Mouse (Mus musculus): ENCODE measurements around the gene Vipr2. TPM values are rescaled to one million over a fixed set of nuclear protein-coding genes. Genes with fewer than 3 reads are reported as not detected.

Vipr2 gene
- polyA plus RNA-seq, 1 experiment from 2014 or later: 5.3 TPM

DNA sequence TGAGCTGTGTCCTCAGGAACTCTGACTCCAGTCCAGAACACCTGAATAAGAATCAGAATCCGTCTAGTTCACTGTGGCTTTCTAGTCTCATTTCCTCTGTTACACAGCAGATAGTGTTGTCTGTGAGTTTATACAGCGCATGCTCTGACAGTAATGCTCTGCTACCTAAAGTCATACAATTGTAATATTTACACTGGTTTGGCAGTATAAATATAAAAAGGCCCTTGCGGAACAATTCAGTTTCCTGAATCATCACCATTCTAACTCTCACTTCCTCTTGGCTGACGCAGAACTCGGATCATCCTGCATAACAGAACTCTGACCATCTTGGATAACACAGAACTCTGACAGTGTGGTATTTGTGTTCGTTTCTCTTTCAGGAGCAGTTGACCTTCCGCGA, 23.2 kb upstream of the Vipr2 start:
- Histone ChIP-seq H3K27ac (ENCODE audit: low read depth) (no peak overlapping the region), H3K27me3 (replicated peaks; ENCODE audit: control insufficient read depth, insufficient read depth, low read length) (no peaks in the 10 kb centered on the region), H3K36me3 (ENCODE audit: control insufficient read depth, insufficient read depth, low read length) (peaks cover 56% of the 10 kb centered on the region), H3K4me1 (replicated peaks; ENCODE audit: control insufficient read depth, insufficient read depth, low read length) (peaks cover under 1% of the 10 kb centered on the region; the same call in 1 of the 2 replicates), H3K4me2 (ENCODE audit: low read length) (no peak overlapping the region), H3K4me3 (ENCODE audit: low read depth, low read length) (no peak overlapping the region), H3K9ac (ENCODE audit: low read length) (no peak overlapping the region), H3K9me3 (ENCODE audit: control insufficient read depth, low read length) (peaks cover 12% of the 10 kb centered on the region)
- WGBS: 94% methylated on average over 8 of the region's 8 CpGs
- DNase-seq (ENCODE audit: low spot score) (no peak), ATAC-seq (replicated peaks; ENCODE audit: low FRiP score, low TSS enrichment, low read depth) (no peak)

DNA sequence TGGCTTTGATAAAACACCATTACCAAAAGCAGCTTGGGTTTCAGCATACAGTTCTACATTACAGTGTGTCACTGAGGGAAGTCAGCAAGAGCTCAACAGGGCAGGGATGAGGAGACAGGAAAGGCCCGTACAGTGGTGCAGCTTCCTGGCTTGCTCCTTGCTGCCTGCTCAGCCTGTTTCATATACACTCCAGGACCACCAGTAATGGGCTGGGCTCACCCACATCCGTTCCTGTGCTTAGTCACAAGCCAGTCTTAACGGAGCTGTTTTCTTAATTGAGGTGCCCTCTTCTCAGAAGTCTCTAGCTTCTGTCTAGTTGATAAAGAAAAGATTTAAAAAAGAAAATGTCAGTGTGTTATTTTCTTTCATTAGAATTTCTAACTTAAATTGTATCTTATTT, 21.4 kb upstream of the Vipr2 start:
- H3K27me3 ChIP-seq (replicated peaks; ENCODE audit: control insufficient read depth, insufficient read depth, low read length): no peaks in the 10 kb centered on the region
- H3K36me3 ChIP-seq (ENCODE audit: control insufficient read depth, insufficient read depth, low read length): peaks cover 68% of the 10 kb centered on the region
- DNase-seq (ENCODE audit: low spot score): no peak
- WGBS: 92% methylated on average over 3 of the region's 3 CpGs
- no peak overlapping the region for H3K4me2 ChIP-seq (ENCODE audit: low read length)
- H3K4me1 ChIP-seq (replicated peaks; ENCODE audit: control insufficient read depth, insufficient read depth, low read length): no peaks in the 10 kb centered on the region
- H3K9me3 ChIP-seq (ENCODE audit: control insufficient read depth, low read length): peaks cover 27% of the 10 kb centered on the region
- no peak overlapping the region for H3K27ac ChIP-seq (ENCODE audit: low read depth)
- no peak overlapping the region for H3K9ac ChIP-seq (ENCODE audit: low read length)
- no peak for ATAC-seq (replicated peaks; ENCODE audit: low FRiP score, low TSS enrichment, low read depth)
- H3K4me3 ChIP-seq (ENCODE audit: low read depth, low read length): no peak overlapping the region

GRCm38 (mm10) chr12:116061561-116062193, 15.8 kb upstream of the Vipr2 start:
- Histone ChIP-seq H3K36me3 (ENCODE audit: control insufficient read depth, insufficient read depth, low read length) (peaks cover 40% of the 10 kb centered on the region), H3K4me3 (ENCODE audit: low read depth, low read length) (no peak overlapping the region), H3K27ac (ENCODE audit: low read depth) (no peak overlapping the region), H3K4me2 (ENCODE audit: low read length) (no peak overlapping the region), H3K27me3 (replicated peaks; ENCODE audit: control insufficient read depth, insufficient read depth, low read length) (no peaks in the 10 kb centered on the region), H3K9me3 (ENCODE audit: control insufficient read depth, low read length) (peaks cover 37% of the 10 kb centered on the region), H3K4me1 (replicated peaks; ENCODE audit: control insufficient read depth, insufficient read depth, low read length) (no peaks in the 10 kb centered on the region), H3K9ac (ENCODE audit: low read length) (no peak overlapping the region)
- 95% methylated on average over 5 of the region's 5 CpGs for WGBS
- ATAC-seq (replicated peaks; ENCODE audit: low FRiP score, low TSS enrichment, low read depth): no peak
- DNase-seq (ENCODE audit: low spot score): no peak

- H3K9ac ChIP-seq (ENCODE audit: low read length): no peak overlapping the region
- ATAC-seq (replicated peaks; ENCODE audit: low FRiP score, low TSS enrichment, low read depth): no peak
- 94% methylated on average over 2 of the region's 2 CpGs for WGBS
These were observed 15.3 kb upstream of the Vipr2 start for GRCm38 (mm10) chr12:116062194-116062583.

GRCm38 (mm10) chr12:116063020-116063419, 14.5 kb upstream of the Vipr2 start:
- H3K27ac ChIP-seq (ENCODE audit: low read depth): no peak overlapping the region
- no peak for ATAC-seq (replicated peaks; ENCODE audit: low FRiP score, low TSS enrichment, low read depth)
- H3K27me3 ChIP-seq (replicated peaks; ENCODE audit: control insufficient read depth, insufficient read depth, low read length): no peaks in the 10 kb centered on the region
- WGBS: 98% methylated on average over 4 of the region's 4 CpGs
- no peak overlapping the region for H3K4me3 ChIP-seq (ENCODE audit: low read depth, low read length)
- H3K36me3 ChIP-seq (ENCODE audit: control insufficient read depth, insufficient read depth, low read length): peaks cover 29% of the 10 kb centered on the region
- no peak overlapping the region for H3K4me2 ChIP-seq (ENCODE audit: low read length)
- no peak overlapping the region for H3K9ac ChIP-seq (ENCODE audit: low read length)
- no peak for DNase-seq (ENCODE audit: low spot score)
- no peaks in the 10 kb centered on the region for H3K4me1 ChIP-seq (replicated peaks; ENCODE audit: control insufficient read depth, insufficient read depth, low read length)
- H3K9me3 ChIP-seq (ENCODE audit: control insufficient read depth, low read length): peaks cover 37% of the 10 kb centered on the region

More at GRCm38 (mm10) chr12:116062194-116062583, 15.3 kb upstream of the Vipr2 start:
- Histone ChIP-seq H3K4me1 (replicated peaks; ENCODE audit: control insufficient read depth, insufficient read depth, low read length) (no peaks in the 10 kb centered on the region), H3K4me2 (ENCODE audit: low read length) (no peak overlapping the region), H3K27me3 (replicated peaks; ENCODE audit: control insufficient read depth, insufficient read depth, low read length) (no peaks in the 10 kb centered on the region), H3K9me3 (ENCODE audit: control insufficient read depth, low read length) (peaks cover 37% of the 10 kb centered on the region), H3K4me3 (ENCODE audit: low read depth, low read length) (no peak overlapping the region), H3K27ac (ENCODE audit: low read depth) (no peak overlapping the region), H3K36me3 (ENCODE audit: control insufficient read depth, insufficient read depth, low read length) (peaks cover 35% of the 10 kb centered on the region)
- DNase-seq (ENCODE audit: low spot score): no peak

DNA sequence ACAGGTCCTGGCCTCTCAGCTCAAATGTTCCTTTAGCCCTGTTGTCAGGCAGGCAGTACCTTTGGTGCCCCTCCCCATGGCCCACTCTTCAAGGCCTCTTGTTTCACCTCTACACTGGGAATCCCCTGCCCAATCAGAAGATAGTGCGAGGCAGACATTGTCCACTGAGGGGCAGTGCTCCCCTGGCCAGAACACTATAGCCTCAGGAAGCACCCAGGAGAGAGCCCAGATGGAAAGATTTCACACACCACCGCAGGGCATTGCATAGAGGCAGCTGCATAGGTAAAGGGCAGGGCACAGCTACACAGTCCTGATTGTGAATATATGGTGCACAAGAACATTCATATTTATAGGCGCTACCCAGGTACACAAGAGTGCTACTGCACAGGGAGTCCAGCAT, 6.5 kb upstream of the Vipr2 start:
- H3K27me3 ChIP-seq (replicated peaks; ENCODE audit: control insufficient read depth, insufficient read depth, low read length): 0 out of 2 replicates have a peak, but pooled peaks cover 5% of the 10 kb centered on the region
- no peaks in the 10 kb centered on the region for H3K4me1 ChIP-seq (replicated peaks; ENCODE audit: control insufficient read depth, insufficient read depth, low read length)
- no peaks in the 10 kb centered on the region for H3K9me3 ChIP-seq (ENCODE audit: control insufficient read depth, low read length)
- DNase-seq (ENCODE audit: low spot score): peak; percentile 66
- peak; percentile 78 for ATAC-seq (replicated peaks; ENCODE audit: low FRiP score, low TSS enrichment, low read depth)
- no peak overlapping the region for H3K4me2 ChIP-seq (ENCODE audit: low read length)
- H3K4me3 ChIP-seq (ENCODE audit: low read depth, low read length): no peak overlapping the region
- WGBS: 21% methylated on average over 3 of the region's 3 CpGs
- H3K36me3 ChIP-seq (ENCODE audit: control insufficient read depth, insufficient read depth, low read length): no peaks in the 10 kb centered on the region
- H3K9ac ChIP-seq (ENCODE audit: low read length): no peak overlapping the region
- H3K27ac ChIP-seq (ENCODE audit: low read depth): no peak overlapping the region

DNA sequence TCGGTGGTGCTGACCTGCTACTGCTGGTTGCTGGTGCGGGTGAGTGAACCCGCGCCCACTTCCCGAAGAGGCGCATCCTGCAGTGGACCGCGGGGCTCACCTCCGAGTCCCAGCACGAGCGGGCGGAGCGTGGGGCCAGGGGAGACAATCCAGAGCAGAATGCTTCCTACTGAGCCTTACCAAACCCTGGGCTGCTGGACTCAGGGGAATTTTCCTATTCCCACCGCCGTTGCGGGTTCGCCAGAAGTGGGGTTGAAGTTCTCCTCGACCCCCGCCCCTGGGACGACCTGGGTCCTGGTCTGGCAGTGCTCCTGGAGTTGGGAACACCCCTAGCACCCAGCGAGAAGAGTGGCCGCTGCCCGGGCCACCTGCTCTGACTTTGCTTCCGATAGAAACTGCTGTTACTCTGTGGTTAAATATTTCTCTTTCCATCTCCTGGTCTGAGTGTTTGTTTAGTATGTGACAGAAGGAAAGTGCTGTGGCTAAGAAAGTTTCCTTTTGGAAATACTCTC, 385 bp downstream of the Vipr2 start:
- Histone ChIP-seq H3K9me3 (ENCODE audit: control insufficient read depth, low read length) (no peaks in the 10 kb centered on the region), H3K4me2 (ENCODE audit: low read length) (peak overlapping the region; percentile 93), H3K4me1 (replicated peaks; ENCODE audit: control insufficient read depth, insufficient read depth, low read length) (no peaks in the 10 kb centered on the region), H3K27me3 (replicated peaks; ENCODE audit: control insufficient read depth, insufficient read depth, low read length) (peaks cover 17% of the 10 kb centered on the region), H3K27ac (ENCODE audit: low read depth) (no peak overlapping the region), H3K36me3 (ENCODE audit: control insufficient read depth, insufficient read depth, low read length) (no peaks in the 10 kb centered on the region), H3K9ac (ENCODE audit: low read length) (peak overlapping the region; percentile 58), H3K4me3 (ENCODE audit: low read depth, low read length) (peak overlapping the region; percentile 58)
- peak; percentile 82 for ATAC-seq (replicated peaks; ENCODE audit: low FRiP score, low TSS enrichment, low read depth)
- no peak for DNase-seq (ENCODE audit: low spot score)
- WGBS: under 1% methylated on average over 24 of the region's 24 CpGs

- no peak for ATAC-seq (replicated peaks; ENCODE audit: low FRiP score, low TSS enrichment, low read depth)
These were observed 5.6 kb downstream of the Vipr2 start for GRCm38 (mm10) chr12:116083125-116083524.

GRCm38 (mm10) chr12:116084294-116084693, 6.8 kb downstream of the Vipr2 start:
- 74% methylated on average over 2 of the region's 2 CpGs for WGBS
- no peaks in the 10 kb centered on the region for H3K36me3 ChIP-seq (ENCODE audit: control insufficient read depth, insufficient read depth, low read length)
- no peak overlapping the region for H3K4me3 ChIP-seq (ENCODE audit: low read depth, low read length)
- no peak overlapping the region for H3K9ac ChIP-seq (ENCODE audit: low read length)
- H3K4me1 ChIP-seq (replicated peaks; ENCODE audit: control insufficient read depth, insufficient read depth, low read length): no peaks in the 10 kb centered on the region
- H3K4me2 ChIP-seq (ENCODE audit: low read length): no peak overlapping the region
- H3K27ac ChIP-seq (ENCODE audit: low read depth): no peak overlapping the region
- no peak for DNase-seq (ENCODE audit: low spot score)
- H3K9me3 ChIP-seq (ENCODE audit: control insufficient read depth, low read length): no peaks in the 10 kb centered on the region
- 0 out of 2 replicates have a peak, but pooled peaks cover 2% of the 10 kb centered on the region for H3K27me3 ChIP-seq (replicated peaks; ENCODE audit: control insufficient read depth, insufficient read depth, low read length)
- no peak for ATAC-seq (replicated peaks; ENCODE audit: low FRiP score, low TSS enrichment, low read depth)

More at GRCm38 (mm10) chr12:116083125-116083524, 5.6 kb downstream of the Vipr2 start:
- Histone ChIP-seq H3K27ac (ENCODE audit: low read depth) (no peak overlapping the region), H3K9ac (ENCODE audit: low read length) (no peak overlapping the region), H3K36me3 (ENCODE audit: control insufficient read depth, insufficient read depth, low read length) (no peaks in the 10 kb centered on the region), H3K9me3 (ENCODE audit: control insufficient read depth, low read length) (no peaks in the 10 kb centered on the region), H3K4me3 (ENCODE audit: low read depth, low read length) (no peak overlapping the region), H3K27me3 (replicated peaks; ENCODE audit: control insufficient read depth, insufficient read depth, low read length) (peaks cover 5% of the 10 kb centered on the region; the same call in 1 of the 2 replicates), H3K4me2 (ENCODE audit: low read length) (no peak overlapping the region), H3K4me1 (replicated peaks; ENCODE audit: control insufficient read depth, insufficient read depth, low read length) (no peaks in the 10 kb centered on the region)
- DNase-seq (ENCODE audit: low spot score): no peak
- 68% methylated on average over 6 of the region's 6 CpGs for WGBS

All from intestine, embryonic 14.5 days (tissue).